Mouse (Mus musculus) megakaryocyte-erythroid progenitor cell, adult 5-6 weeks (primary cell): ENCODE measurements around the gene Klf17. TPM values are rescaled to one million over a fixed set of nuclear protein-coding genes. Genes with fewer than 3 reads are reported as not detected.

ENCODE experiments used
- total RNA-seq, 2 experiments: library from RNA; stranded (forward) in 1 of 2; stranded (reverse) in 1 of 2; fragments of 200-1000, 215-1000 nt in 1 of 2; fragments of >200 nt in 1 of 2; fragmentation: Nextera tagmentation in 1 of 2; gene quantifications; 2 replicates each; pipeline ENCODE4 v1.2.3; 2014 to 2017

Gene Klf17
- total RNA-seq, 2 experiments from 2014 or later: not detected

Other genes starting within 250 kb of the Klf17 start
- gene Eri3, start 215.3 kb downstream of the Klf17 start, total RNA-seq (2014; fragmentation: Nextera tagmentation): 63.4 and 65.1 TPM in 2 replicates
- 13.8 and 63.5 TPM in 2 replicates for gene Eri3, start 215.3 kb downstream of the Klf17 start, total RNA-seq (2017)
- 28.2 and 41.6 TPM in 2 replicates for gene Dmap1, start 83.4 kb downstream of the Klf17 start, total RNA-seq (2014; fragmentation: Nextera tagmentation)
- gene Dmap1, start 83.4 kb downstream of the Klf17 start, total RNA-seq (2017): 28.0 and 34.6 TPM in 2 replicates
- not detected in 2 replicates for gene Gm12845, start 41.2 kb downstream of the Klf17 start, total RNA-seq (2014; fragmentation: Nextera tagmentation)
- gene Gm12845, start 41.2 kb downstream of the Klf17 start, total RNA-seq (2017): not detected in 2 replicates
- 0.68 and 4.9 TPM in 2 replicates for gene Slc6a9, start 68.9 kb upstream of the Klf17 start, total RNA-seq (2014; fragmentation: Nextera tagmentation)
- gene Slc6a9, start 68.9 kb upstream of the Klf17 start, total RNA-seq (2017): 0.23 TPM in 1 of 2 replicates, not detected in the other
- gene Ccdc24, start 106.9 kb upstream of the Klf17 start, total RNA-seq (2014; fragmentation: Nextera tagmentation): not detected in 2 replicates
- not detected in 2 replicates for gene Ccdc24, start 106.9 kb upstream of the Klf17 start, total RNA-seq (2017)
- gene B4galt2, start 117.8 kb upstream of the Klf17 start, total RNA-seq (2014; fragmentation: Nextera tagmentation): not detected in 2 replicates
- 2.8 TPM in 1 of 2 replicates, not detected in the other for gene B4galt2, start 117.8 kb upstream of the Klf17 start, total RNA-seq (2017)
- gene Atp6v0b, start 121.7 kb upstream of the Klf17 start, total RNA-seq (2014; fragmentation: Nextera tagmentation): 164 and 195 TPM in 2 replicates
- gene Atp6v0b, start 121.7 kb upstream of the Klf17 start, total RNA-seq (2017): 40.6 and 60.1 TPM in 2 replicates
- 12.8 and 24.7 TPM in 2 replicates for gene Dph2, start 126.4 kb upstream of the Klf17 start, total RNA-seq (2014; fragmentation: Nextera tagmentation)
- gene Dph2, start 126.4 kb upstream of the Klf17 start, total RNA-seq (2017): 11.7 and 12.6 TPM in 2 replicates
- 18.4 and 23.4 TPM in 2 replicates for gene Ipo13, start 149.4 kb upstream of the Klf17 start, total RNA-seq (2014; fragmentation: Nextera tagmentation)
- 6.4 and 7.8 TPM in 2 replicates for gene Ipo13, start 149.4 kb upstream of the Klf17 start, total RNA-seq (2017)
- not detected in 2 replicates for gene Artn, start 164.1 kb upstream of the Klf17 start, total RNA-seq (2014; fragmentation: Nextera tagmentation)
- gene Artn, start 164.1 kb upstream of the Klf17 start, total RNA-seq (2017): not detected in 2 replicates